Mouse (Mus musculus): Measurements from ENCODE around the gene 1700037H04Rik. TPM values are rescaled to one million over a fixed set of nuclear protein-coding genes. Genes with fewer than 3 reads are reported as not detected.

1700037H04Rik gene
- polyA plus RNA-seq, 1 experiment, result 75.2 TPM

GRCm38 (mm10) chr2:131149254-131149578 lies 10.7 kb downstream of the 1700037H04Rik start:
- TF ChIP-seq MYOD1 (IDR thresholded peaks at IDR 0.05; ENCODE audit: control insufficient read depth in 1 of 3, insufficient read length in 2 of 3, low read depth in 2 of 3), result no peak
- TF ChIP-seq TCF12 (IDR thresholded peaks at IDR 0.05; ENCODE audit: insufficient read depth, poor library complexity, severe bottlenecking), result no peak
- TF ChIP-seq REST (IDR thresholded peaks at IDR 0.05; ENCODE audit: insufficient read depth, insufficient read length), result no peak
- no peak for TF ChIP-seq MYOG (IDR thresholded peaks at IDR 0.05; ENCODE audit: control insufficient read depth in 1 of 3, insufficient read depth in 1 of 3, insufficient read length in 2 of 3, low read depth in 2 of 3)
- TF ChIP-seq POLR2A (IDR thresholded peaks at IDR 0.05; ENCODE audit: insufficient read length, low read depth), result no peak
- TF ChIP-seq USF1 (IDR thresholded peaks at IDR 0.05; ENCODE audit: low read depth), result no peak
- no peak for TF ChIP-seq CEBPB (IDR thresholded peaks at IDR 0.05; ENCODE audit: insufficient read depth, poor library complexity, severe bottlenecking)
- no peak for TF ChIP-seq E2F4 (IDR thresholded peaks at IDR 0.05; ENCODE audit: insufficient read depth)
- no peak for TF ChIP-seq POLR2AphosphoS2 (IDR thresholded peaks at IDR 0.05; ENCODE audit: insufficient read length, low read depth)
- TF ChIP-seq SRF (IDR thresholded peaks at IDR 0.05; ENCODE audit: control insufficient read depth, insufficient read length, low read depth), result no peak
- no peak for TF ChIP-seq TCF3 (IDR thresholded peaks at IDR 0.05; ENCODE audit: insufficient read length, low read depth)
- TF ChIP-seq MAX (IDR thresholded peaks at IDR 0.05; ENCODE audit: low read depth), result no peak
- H3ac ChIP-seq (ENCODE audit: control insufficient read depth, insufficient read length), result no peak overlapping the region

GRCm38 (mm10) chr2:131148353-131149253 lies 11.3 kb downstream of the 1700037H04Rik start:
- H3K4me2 ChIP-seq (ENCODE audit: low read depth), result no peak overlapping the region
- H3ac ChIP-seq (ENCODE audit: control insufficient read depth, insufficient read length), result no peak overlapping the region
- H3K79me2 ChIP-seq (ENCODE audit: control insufficient read depth, insufficient read depth), result no peaks in the 10 kb centered on the region
- H3K27me3 ChIP-seq (ENCODE audit: control insufficient read depth, insufficient read depth, insufficient read length), result no peaks in the 10 kb centered on the region
- TF ChIP-seq E2F4 (IDR thresholded peaks at IDR 0.05; ENCODE audit: insufficient read depth) (no peak), MYOG (IDR thresholded peaks at IDR 0.05; ENCODE audit: control insufficient read depth in 1 of 3, insufficient read depth in 1 of 3, insufficient read length in 2 of 3, low read depth in 2 of 3) (no peak), CEBPB (IDR thresholded peaks at IDR 0.05; ENCODE audit: insufficient read depth, poor library complexity, severe bottlenecking) (no peak), TCF12 (IDR thresholded peaks at IDR 0.05; ENCODE audit: insufficient read depth, poor library complexity, severe bottlenecking) (no peak), POLR2A (IDR thresholded peaks at IDR 0.05; ENCODE audit: insufficient read length, low read depth) (no peak), SRF (IDR thresholded peaks at IDR 0.05; ENCODE audit: control insufficient read depth, insufficient read length, low read depth) (no peak), POLR2AphosphoS2 (IDR thresholded peaks at IDR 0.05; ENCODE audit: insufficient read length, low read depth) (no peak), REST (IDR thresholded peaks at IDR 0.05; ENCODE audit: insufficient read depth, insufficient read length) (no peak), MYOD1 (IDR thresholded peaks at IDR 0.05; ENCODE audit: control insufficient read depth in 1 of 3, insufficient read length in 2 of 3, low read depth in 2 of 3) (no peak), TCF3 (IDR thresholded peaks at IDR 0.05; ENCODE audit: insufficient read length, low read depth) (no peak), USF1 (IDR thresholded peaks at IDR 0.05; ENCODE audit: low read depth) (no peak), MAX (IDR thresholded peaks at IDR 0.05; ENCODE audit: low read depth) (no peak)
- peaks cover 37% of the 10 kb centered on the region for H3K36me3 ChIP-seq (ENCODE audit: control insufficient read depth, insufficient read depth)
- no peak overlapping the region for H3K4me3 ChIP-seq

More at GRCm38 (mm10) chr2:131149254-131149578, 10.7 kb downstream of the 1700037H04Rik start:
- Histone ChIP-seq H3K4me2 (ENCODE audit: low read depth) (no peak overlapping the region), H3K79me2 (ENCODE audit: control insufficient read depth, insufficient read depth) (no peaks in the 10 kb centered on the region), H3K36me3 (ENCODE audit: control insufficient read depth, insufficient read depth) (peaks cover 37% of the 10 kb centered on the region), H3K4me3 (no peak overlapping the region), H3K27me3 (ENCODE audit: control insufficient read depth, insufficient read depth, insufficient read length) (no peaks in the 10 kb centered on the region)

- TF ChIP-seq POLR2A (IDR thresholded peaks at IDR 0.05; ENCODE audit: insufficient read length, low read depth) (no peak), E2F4 (IDR thresholded peaks at IDR 0.05; ENCODE audit: insufficient read depth) (no peak), MYOD1 (IDR thresholded peaks at IDR 0.05; ENCODE audit: control insufficient read depth in 1 of 3, insufficient read length in 2 of 3, low read depth in 2 of 3) (no peak), CEBPB (IDR thresholded peaks at IDR 0.05; ENCODE audit: insufficient read depth, poor library complexity, severe bottlenecking) (no peak), TCF3 (IDR thresholded peaks at IDR 0.05; ENCODE audit: insufficient read length, low read depth) (no peak), MAX (IDR thresholded peaks at IDR 0.05; ENCODE audit: low read depth) (no peak), TCF12 (IDR thresholded peaks at IDR 0.05; ENCODE audit: insufficient read depth, poor library complexity, severe bottlenecking) (no peak), SRF (IDR thresholded peaks at IDR 0.05; ENCODE audit: control insufficient read depth, insufficient read length, low read depth) (no peak), REST (IDR thresholded peaks at IDR 0.05; ENCODE audit: insufficient read depth, insufficient read length) (no peak), POLR2AphosphoS2 (IDR thresholded peaks at IDR 0.05; ENCODE audit: insufficient read length, low read depth) (no peak), MYOG (IDR thresholded peaks at IDR 0.05; ENCODE audit: control insufficient read depth in 1 of 3, insufficient read depth in 1 of 3, insufficient read length in 2 of 3, low read depth in 2 of 3) (no peak), USF1 (IDR thresholded peaks at IDR 0.05; ENCODE audit: low read depth) (no peak)
- no peaks in the 10 kb centered on the region for H3K79me2 ChIP-seq (ENCODE audit: control insufficient read depth, insufficient read depth)
- no peak overlapping the region for H3K4me2 ChIP-seq (ENCODE audit: low read depth)
- H3ac ChIP-seq (ENCODE audit: control insufficient read depth, insufficient read length), result no peak overlapping the region
- H3K36me3 ChIP-seq (ENCODE audit: control insufficient read depth, insufficient read depth), result peaks cover 37% of the 10 kb centered on the region
- no peak overlapping the region for H3K4me3 ChIP-seq
- H3K27me3 ChIP-seq (ENCODE audit: control insufficient read depth, insufficient read depth, insufficient read length), result no peaks in the 10 kb centered on the region
Observed at GRCm38 (mm10) chr2:131147043-131147365, 12.9 kb downstream of the 1700037H04Rik start.

GRCm38 (mm10) chr2:131146193-131147042 lies 13.5 kb downstream of the 1700037H04Rik start:
- Histone ChIP-seq H3K4me2 (ENCODE audit: low read depth) (no peak overlapping the region), H3K79me2 (ENCODE audit: control insufficient read depth, insufficient read depth) (no peaks in the 10 kb centered on the region), H3K36me3 (ENCODE audit: control insufficient read depth, insufficient read depth) (peaks cover 33% of the 10 kb centered on the region), H3K4me3 (no peak overlapping the region), H3K27me3 (ENCODE audit: control insufficient read depth, insufficient read depth, insufficient read length) (no peaks in the 10 kb centered on the region), H3ac (ENCODE audit: control insufficient read depth, insufficient read length) (no peak overlapping the region)
- no peak for TF ChIP-seq E2F4 (IDR thresholded peaks at IDR 0.05; ENCODE audit: insufficient read depth)
- peak; percentile 18 for TF ChIP-seq POLR2AphosphoS2 (IDR thresholded peaks at IDR 0.05; ENCODE audit: insufficient read length, low read depth)

Data from myocyte (in vitro differentiated cells).